Mouse (Mus musculus): ENCODE data around the gene Cdk5rap2. TPM values are rescaled to one million over a fixed set of nuclear protein-coding genes. Genes with fewer than 3 reads are reported as not detected.

Cdk5rap2 gene
- total RNA-seq, 2 experiments from 2014 or later: 9.2 to 21.0 TPM

DNA sequence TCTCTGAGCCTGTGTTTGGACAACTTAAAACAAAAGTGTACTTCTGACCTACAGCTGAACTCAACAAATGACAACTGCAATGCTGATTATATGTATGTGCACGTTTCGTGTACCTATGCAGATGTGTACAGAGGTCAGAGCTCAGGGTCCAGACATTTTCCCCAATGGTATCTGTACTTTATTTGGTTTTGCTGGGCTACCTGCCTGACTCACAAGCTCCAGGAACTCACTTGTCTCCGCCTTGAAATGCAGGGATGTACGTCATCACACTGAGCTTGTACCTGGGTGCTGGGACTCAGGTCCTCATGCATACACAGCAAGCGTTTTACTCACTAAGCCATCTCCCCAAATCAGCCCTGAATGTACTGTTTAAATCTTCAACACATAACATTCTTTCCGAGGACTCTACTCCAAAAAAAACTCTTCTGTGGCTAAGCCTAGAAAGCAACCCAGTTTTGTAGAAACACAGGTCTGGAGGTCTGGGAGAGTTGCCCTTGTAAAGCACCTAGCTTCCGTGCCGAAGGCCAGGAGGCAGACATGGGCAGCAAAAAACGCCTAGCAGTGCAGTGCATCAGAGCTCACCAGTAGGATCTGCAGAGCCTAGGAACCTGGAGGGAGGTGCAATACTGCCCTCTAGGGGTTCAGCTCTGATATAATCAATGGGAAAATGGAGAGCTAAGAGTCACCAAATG lies 54.4 kb downstream of the Cdk5rap2 start:
- peak; percentile 33 to 64 for DNase-seq (ENCODE audit: low spot score in 2 of 2)

DNA sequence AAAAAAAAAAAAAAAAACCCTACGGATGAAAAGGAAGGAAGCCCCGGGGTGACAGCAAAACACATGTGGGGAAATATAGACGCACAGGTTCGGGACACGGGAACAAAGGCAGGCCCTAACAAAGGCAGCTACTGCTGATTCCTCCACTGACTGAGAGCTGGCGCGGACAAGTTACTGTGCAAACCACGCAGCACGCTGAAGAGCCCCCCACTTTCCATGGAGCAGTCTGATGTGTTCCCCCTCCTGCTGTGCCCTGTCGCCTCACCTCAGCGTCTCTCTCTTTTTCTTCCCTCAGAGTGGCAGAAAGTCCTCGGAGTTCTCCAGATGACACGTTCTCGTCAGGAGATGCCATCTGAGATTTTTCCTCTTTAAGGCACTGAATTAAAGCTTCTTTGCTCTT lies 55.8 kb downstream of the Cdk5rap2 start:
- no peak for DNase-seq (ENCODE audit: low spot score in 2 of 2)

DNA sequence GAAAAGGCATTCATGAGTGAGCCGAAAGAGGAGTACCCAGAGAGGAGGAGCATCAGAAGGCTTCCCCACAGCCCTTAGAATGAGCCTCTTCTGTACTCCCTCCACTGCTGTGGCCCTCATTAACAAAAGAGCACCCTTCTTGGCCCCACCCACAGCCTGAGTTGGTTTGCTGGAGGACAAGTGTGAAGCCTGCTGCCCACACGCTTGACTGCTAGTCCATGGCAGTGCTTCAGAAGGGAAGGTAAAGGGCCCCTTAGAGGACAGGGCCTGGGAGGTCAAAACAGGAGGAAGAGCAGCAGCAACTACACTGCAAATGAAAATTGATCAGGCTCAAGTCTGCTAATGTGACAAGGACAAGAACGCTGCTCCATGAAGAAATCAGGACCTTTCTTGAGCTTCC lies 56.6 kb downstream of the Cdk5rap2 start:
- no peak for DNase-seq (ENCODE audit: low spot score in 2 of 2)

DNA sequence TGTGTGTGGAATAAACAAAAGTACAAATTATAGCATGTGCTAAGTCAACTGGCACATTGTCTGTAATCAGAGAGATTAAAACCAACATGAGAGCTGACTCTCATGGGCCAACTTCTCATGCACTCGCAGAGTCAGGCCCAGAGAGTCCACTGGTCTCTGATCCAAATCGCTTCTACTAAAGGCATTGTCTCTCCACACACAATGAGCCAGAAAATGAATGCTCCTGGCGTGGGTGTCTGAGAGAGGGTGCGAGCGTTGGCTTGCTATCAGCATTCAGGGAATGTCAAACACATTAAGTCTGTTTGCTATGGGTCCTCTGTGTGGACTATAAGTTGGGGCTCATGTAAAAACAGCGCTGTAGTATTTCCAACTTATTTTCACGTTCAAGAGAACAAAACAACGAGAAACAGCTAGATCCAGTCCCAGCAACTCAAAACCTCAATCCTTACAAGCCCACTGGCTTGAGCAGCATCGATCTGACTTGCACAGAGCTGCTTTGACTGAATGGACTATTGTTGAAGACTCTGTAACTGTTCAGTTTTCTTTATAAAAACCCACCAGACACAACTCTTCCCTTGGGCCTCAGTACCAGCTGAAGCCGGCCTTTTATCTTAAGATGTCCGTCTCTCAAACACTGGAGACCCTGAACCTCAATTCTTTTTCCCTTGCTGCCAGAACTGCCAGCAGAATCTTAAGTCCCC lies 74.6 kb downstream of the Cdk5rap2 start:
- DNase-seq (ENCODE audit: low spot score in 2 of 2): no peak

DNA sequence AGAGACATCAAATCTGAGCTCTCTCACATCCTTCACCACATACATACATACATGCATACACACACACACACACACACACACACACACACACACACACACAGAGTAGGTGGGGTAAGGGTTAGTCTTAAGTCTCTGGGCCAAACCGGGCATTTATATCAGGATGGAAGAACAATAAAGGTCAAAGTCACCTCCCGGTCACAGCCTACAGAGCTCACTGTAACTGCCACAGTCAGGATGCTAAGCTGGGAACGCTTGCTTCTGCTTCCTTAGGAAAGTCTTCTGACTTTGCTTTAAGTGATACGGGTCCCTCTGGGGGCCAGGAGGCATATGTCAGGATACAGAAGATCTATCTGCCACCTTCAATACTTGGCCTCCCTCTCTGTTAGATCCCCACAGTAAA lies 75.2 kb downstream of the Cdk5rap2 start:
- no peak for DNase-seq (ENCODE audit: low spot score in 2 of 2)

DNA sequence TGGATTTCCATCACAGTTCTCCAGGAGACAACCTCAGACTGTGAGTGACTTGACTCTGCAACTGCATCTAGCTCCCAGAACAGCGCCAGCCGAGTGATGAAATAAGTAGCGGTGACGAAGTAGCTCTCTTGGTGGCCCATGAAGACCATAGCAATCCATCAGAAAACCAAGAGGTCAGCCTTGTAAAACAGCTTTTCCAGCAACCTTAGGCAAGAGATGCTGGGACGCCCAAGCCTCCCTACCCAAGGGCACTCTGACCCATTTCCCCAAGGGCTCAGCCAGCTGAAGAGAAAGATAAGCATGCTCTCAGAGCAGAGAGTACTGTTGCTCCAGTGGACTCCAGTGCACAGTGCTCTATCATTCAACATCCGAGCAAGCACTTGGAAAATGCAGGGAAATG lies 77.3 kb downstream of the Cdk5rap2 start:
- DNase-seq (ENCODE audit: low spot score in 2 of 2): peak in 1 of 2 experiments; percentile 35

DNA sequence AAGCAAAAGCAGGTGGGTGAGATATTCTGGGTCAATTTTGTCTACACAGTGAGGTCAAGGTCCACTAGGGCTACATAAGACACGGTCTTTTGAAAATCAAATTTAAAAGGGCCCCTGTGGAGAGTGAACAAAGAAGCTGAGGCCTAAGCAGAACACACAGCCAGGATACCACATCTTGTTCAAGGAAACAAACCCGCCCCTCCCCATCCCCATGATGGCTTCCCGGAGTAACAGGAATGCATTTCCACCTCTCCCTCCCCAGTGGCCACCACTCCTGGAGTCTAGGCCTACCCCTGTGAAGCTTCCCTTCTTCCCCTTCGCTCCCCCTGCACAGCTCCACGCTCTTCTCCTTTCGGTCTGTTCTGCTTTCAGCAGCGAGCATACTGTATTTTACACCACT lies 77.7 kb downstream of the Cdk5rap2 start:
- no peak for DNase-seq (ENCODE audit: low spot score in 2 of 2)

DNA sequence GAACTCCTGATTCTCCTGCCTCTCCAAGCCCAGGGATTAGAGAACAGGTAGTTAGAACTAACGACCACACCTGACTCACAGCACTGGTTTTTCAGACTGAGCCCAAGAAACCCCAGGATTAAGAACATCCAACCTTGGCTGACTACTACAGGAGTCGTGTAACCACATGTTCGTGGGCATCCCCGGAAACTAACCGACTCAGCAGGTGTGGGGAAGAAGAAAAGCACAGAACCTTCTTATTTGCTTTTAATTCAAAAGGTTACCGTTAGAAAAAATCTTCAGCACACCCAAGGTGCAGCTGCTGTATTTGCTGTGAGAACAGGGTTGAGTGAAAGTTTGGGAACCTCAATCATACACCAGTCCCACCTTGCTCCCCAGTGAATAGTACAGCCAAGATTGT lies 79.1 kb downstream of the Cdk5rap2 start:
- no peak for DNase-seq (ENCODE audit: low spot score in 2 of 2)

DNA sequence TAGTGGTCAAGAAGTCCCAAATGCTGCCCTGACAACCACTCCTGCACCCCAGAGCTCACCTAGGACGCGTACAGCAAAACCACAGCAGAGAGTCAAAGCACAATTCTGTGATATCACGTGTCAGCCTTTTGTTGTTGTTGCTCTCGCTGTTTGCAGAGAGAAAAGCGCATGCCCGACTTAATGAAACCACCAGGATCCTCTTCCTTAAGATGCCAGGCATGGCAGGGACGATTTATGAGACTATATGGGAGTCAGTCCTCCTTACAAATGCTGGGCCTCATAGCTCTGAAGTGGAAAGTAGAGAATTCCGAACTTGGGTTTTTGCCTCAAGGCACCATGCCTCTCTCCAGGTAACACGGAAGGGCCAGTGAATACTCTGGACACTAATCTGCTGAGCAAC lies 82.2 kb downstream of the Cdk5rap2 start:
- DNase-seq (ENCODE audit: low spot score in 2 of 2): no peak

DNA sequence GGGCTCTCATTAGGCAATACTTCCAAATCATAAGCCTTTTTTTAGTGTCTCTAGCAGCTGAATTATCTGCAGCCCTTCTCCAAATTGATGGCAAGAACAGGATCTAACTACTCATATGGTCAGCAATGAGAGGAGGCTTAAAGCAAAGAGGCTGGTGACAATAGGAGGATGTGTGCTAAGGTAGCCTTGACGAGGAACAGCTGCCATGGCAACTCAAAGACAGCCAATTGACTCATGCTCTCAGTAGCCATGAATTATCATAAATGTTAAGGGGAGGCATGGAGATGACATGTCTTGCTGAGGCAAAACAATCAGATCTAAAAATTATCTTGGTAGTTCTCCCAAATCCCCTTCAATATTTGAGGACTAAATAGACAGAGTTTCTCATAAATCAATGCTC lies 82.8 kb downstream of the Cdk5rap2 start:
- no peak for DNase-seq (ENCODE audit: low spot score in 2 of 2)

DNA sequence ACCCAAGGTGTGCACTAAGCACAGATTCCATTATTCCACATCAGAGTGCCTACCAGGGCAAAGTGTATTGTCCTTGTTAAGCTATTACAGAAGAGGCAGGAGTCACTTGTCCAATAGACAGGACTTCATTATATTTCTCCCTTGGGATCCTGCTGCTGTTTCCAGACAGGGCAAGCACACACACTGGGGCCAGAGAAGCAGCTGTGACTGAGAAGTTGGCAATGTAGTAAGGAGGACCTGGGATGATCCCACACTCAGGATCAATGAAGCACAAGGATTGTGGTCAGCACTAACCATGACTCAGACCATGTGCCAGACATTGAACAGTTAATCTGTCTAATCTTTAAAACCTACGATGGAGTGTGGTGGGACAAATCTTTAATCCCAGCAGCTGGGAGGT lies 88.7 kb downstream of the Cdk5rap2 start:
- no peak for DNase-seq (ENCODE audit: low spot score in 2 of 2)

DNA sequence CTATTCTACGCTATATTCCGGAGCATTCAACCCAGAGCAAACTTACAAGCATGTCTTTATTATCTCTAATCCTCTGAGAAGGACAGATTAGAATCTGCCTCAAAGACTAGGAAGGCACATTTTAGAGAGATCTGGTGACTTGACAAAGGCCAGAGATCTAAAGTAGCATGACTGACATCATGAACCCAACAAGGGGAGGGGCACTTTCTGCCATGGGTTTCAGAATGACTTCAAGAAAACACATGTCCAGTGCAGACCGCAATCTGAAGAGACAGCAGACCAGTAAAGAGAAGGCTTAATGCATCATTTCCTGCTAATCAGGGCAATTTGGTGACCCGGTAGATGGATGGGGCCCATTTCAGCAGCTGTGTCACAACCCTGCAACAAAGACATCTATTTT lies 98.1 kb downstream of the Cdk5rap2 start:
- DNase-seq (ENCODE audit: low spot score in 2 of 2): no peak

DNA sequence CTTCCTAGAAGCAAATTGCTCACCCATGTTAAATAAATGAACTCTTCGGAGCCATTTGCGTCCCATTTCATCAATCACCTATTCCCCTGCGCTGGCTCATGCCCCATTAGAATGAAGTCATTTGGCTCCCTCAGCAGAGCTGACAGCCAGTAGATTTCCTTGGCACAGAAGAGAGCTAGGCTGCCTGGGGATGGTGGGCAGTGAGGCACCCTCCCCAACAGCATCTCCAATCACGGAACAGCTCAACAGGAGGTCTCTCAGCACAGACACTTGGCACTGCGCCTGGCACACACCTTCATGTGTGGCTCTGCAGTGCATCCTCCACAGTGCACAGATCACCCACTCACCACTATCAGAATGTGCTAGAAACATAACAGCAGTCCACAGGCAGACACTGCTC lies 98.7 kb downstream of the Cdk5rap2 start:
- peak in 1 of 2 experiments; percentile 8 for DNase-seq (ENCODE audit: low spot score in 2 of 2)

DNA sequence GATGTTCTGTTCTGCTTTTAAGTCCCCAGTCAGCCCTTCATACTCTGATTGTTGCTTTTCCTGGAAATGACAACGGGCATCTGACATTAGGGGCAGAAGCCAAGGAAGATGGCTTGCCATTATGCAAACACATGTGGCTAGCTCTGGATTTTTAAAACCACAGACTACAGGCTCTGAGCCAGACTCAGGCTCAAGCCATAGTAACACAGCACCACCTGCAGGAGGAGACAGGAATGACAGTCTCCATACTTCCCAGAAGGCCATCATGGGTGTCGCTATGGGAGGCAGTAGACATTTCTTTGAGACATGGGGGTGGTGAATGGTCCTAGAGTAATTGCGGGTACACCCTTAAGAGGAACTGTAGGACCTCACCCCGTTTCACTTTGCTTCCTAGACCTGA lies 103.0 kb downstream of the Cdk5rap2 start:
- peak; percentile 73 to 79 for DNase-seq (ENCODE audit: low spot score in 2 of 2)

DNA sequence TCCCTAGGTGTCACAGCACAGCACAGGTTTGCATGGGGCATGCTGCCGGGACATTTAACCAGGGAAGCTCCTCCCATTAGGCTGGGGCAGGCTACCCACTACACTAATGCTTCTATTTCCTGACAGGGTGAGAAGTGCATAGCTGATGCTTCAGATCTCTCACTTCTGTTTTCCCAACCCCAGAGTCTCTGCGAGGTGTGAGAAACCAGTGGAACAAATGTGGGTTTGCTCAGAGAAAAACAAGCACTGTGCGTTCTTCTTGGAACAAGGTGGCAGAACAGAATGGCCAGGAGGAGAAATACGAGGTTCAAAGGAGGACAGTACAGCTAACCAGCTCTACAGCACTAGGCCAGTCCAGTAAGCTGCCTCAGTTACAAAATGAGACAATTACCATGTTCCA lies 106.4 kb downstream of the Cdk5rap2 start:
- DNase-seq (ENCODE audit: low spot score in 2 of 2): no peak

DNA sequence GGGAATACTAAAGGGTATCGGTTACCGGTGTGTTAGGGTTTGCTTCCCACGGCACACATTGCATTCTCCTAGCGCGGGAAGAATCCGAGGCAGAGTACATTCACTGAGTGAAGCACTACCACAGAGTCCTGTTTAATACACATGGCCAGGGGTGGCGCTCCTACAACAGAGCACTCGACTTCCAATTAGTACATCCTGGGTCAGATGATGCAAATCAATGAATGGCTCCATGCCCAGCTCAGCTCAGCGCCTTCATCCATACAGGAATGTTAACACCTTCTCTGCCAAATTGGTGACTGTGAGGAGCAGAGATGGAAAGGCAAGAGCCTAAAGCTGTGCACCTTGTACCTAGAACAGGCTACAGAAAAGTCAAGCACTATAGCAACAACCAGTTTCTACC lies 109.1 kb downstream of the Cdk5rap2 start:
- DNase-seq (ENCODE audit: low spot score in 2 of 2): no peak

DNA sequence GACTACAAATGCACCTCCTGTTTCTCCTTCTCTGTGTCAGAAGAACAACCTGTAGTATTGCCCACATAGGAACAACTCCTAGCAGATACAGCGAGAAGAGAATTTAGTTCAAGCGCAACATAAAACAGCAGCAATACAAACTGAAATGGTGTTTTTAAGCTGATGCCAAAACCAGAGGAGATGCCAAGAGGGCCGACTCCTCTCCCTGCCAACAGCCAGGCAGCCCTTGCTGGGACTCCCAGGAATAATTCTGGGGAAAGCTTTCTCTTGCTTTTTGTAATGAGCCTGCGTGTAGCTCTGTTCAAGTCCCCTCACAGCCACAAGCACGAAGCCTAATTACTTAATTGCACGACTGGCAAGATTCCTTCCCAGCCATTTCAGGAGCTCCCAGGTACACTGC lies 120.9 kb downstream of the Cdk5rap2 start:
- no peak for DNase-seq (ENCODE audit: low spot score in 2 of 2)

DNA sequence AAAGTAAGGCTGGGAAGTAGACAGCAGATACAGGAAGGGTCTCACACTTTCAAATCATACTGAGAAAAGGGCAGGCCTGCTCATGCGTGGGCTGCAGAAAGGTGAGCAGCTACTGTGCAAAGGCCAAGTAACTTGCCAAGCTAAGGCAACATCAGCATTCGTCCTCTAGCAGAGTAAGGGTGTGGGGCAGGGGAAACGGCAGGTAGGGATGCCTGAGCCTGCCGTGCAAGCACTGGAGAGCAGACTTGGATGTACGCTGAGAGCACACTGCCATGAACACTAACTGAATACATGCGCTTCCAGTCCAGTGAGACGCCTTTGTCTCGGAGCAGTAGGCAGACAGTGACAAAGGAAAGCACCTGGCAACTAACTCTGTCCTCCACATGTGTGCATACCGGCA lies 127.1 kb downstream of the Cdk5rap2 start:
- no peak for DNase-seq (ENCODE audit: low spot score in 2 of 2)

DNA sequence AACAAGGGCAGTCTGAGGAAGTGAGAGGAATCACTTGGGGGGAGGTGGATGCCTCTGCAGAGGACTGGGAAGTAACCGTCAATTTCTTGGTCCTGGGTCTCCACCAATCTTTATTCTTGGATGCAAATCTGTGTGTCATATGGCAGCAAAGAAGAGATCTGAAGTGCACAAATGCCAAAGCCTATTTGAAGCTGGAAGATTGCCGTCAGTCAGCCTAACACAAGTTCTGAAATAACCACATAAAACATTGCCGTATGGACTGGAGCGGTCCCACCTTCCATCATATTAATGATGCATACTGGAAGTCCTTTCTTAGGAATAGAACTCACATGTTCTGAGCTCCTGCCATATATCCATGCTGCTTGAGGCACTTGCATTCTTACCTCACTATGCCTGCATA lies 131.4 kb downstream of the Cdk5rap2 start:
- no peak for DNase-seq (ENCODE audit: low spot score in 2 of 2)

DNA sequence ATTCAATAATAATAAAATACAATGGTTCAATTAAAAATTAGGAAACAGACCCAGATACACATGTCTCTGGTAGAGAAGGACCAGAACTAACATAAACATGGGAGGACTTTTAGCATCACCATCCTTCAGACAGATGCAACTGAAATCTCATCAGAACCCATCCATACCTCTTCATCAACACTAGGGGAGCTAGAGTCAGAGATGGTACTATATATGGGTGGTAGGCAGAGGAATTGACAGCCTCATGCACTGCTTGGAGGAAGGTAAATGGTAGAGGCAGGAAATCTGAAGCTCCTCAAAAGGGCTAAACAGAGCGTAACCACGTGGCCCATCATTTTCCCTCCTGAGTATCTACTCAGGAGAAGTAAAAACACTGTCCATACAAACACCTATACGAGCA lies 132.2 kb downstream of the Cdk5rap2 start:
- DNase-seq (ENCODE audit: low spot score in 2 of 2): no peak

DNA sequence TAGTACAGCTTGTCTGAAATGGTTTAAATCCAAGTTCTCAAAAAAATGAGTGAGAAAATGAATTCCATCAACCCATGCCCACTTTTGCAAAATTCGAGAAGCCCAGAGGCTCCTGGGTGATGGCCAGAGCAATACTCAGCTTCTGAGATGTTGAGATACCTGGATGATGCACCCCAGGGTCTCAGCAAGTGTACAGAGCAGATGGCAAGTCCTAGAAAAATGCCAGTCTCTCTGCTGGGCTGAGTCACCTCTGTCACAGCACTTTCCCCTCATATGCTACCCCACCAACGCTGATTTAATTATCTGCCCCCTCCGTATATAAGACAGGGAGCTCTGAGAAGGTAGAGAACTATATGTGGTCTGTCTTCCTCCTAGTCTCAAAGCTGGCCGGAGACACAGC lies 137.3 kb downstream of the Cdk5rap2 start:
- DNase-seq (ENCODE audit: low spot score in 2 of 2): no peak

DNA sequence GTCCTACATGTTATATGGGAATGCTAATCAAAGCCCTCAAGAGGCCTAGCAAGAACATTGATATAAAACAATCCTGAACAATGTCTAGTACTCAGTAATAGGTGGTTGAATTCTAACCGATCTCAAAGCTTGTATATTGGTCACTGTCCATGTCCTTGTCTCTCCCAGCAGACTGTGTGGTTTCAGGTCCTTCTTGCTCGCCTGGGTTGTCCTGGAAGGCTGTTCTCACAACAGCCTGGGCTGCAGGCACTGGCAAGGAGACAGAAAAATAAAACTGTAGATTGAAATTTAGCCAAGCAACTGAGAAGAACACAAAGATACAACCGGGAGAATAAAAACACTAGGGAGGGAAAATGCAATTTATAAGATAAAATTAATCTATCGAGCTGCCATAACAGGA lies 137.7 kb downstream of the Cdk5rap2 start:
- no peak for DNase-seq (ENCODE audit: low spot score in 2 of 2)
